Mouse (Mus musculus) E14TG2a.4 (cell line): ENCODE data around the gene Tmem181a.
"Not testable (repeated sequence)": the region's sequence is repeated elsewhere in the genome, so short reads cannot be mapped to it uniquely, and the experiment has no call there.

Experiments
- CTCF ChIP-seq: conservative IDR thresholded peaks from 2 replicates; pipeline ENCODE4 v1.5.1; 2014; ENCODE audit warnings: low read length
- NANOG ChIP-seq: IDR thresholded peaks from 2 replicates; pipeline ENCODE4 v1.6.1; 2014; ENCODE audit warnings: borderline replicate concordance, low read length, mixed read lengths
- POU5F1 ChIP-seq: IDR thresholded peaks from 2 replicates; pipeline ENCODE4 v1.6.1; 2014; ENCODE audit warnings: low read length, borderline replicate concordance

DNA sequence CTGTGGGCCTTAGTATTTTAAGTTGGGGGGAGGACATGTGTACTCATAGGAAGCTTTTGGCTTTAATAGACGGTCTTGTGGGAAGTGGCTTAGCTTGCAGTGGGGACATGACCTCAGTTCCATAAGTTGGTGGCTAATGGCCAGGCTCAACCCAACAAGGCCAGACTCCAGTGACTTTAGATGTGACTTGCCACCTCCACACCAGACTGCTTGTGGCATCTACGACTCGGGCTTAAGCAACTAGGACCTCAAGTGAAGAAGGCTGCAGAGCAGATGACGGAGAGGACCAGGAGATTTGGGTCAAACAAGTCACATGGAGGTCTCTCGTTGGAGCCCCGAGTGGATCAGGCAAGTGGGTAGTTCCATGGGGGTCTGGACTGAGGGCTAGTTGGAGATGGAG lies 18.0 kb downstream of the Tmem181a start:
- TF ChIP-seq CTCF, POU5F1, NANOG: not testable (repeated sequence)
